Mouse (Mus musculus): Measurements from ENCODE around the gene Tmem121. TPM values are rescaled to one million over a fixed set of nuclear protein-coding genes. Genes with fewer than 3 reads are reported as not detected.

Tmem121 gene
- polyA plus RNA-seq (2015; fragmentation: Nextera tagmentation; extraction: Ambion mirVana) = 44.9 and 50.6 TPM in 2 replicates

- Histone ChIP-seq H3K4me2 (peak within 1 kb of the TSS; percentile 79), H3K9ac (peak within 1 kb of the TSS; percentile 87), H3K27ac (peak within 1 kb of the TSS; percentile 68), H3K4me3 (peak within 1 kb of the TSS; percentile 78), H3K27me3 (replicated peaks) (no peaks in the 10 kb centered on the region), H3K4me1 (peaks cover 31% of the 10 kb centered on the region), H3K9me3 (no peaks in the 10 kb centered on the region), H3K36me3 (replicated peaks) (peaks cover 20% of the 10 kb centered on the region)
- WGBS = under 1% methylated on average over 63 of the region's 63 CpGs
- ATAC-seq (replicated peaks) = peak; percentile 27
Observed at GRCm38 (mm10) chr12:113185442-113186291, at the start of gene Tmem121. Gene Tmem121 (plus strand): TSS chr12:113185930.

- Histone ChIP-seq H3K27me3 (replicated peaks) (no peaks in the 10 kb centered on the region), H3K36me3 (replicated peaks) (peaks cover 45% of the 10 kb centered on the region; the same call in 1 of the 2 replicates), H3K4me1 (peaks cover 22% of the 10 kb centered on the region), H3K27ac (no peak overlapping the region), H3K4me2 (no peak overlapping the region), H3K4me3 (no peak overlapping the region), H3K9me3 (no peaks in the 10 kb centered on the region), H3K9ac (no peak overlapping the region)
- 82% methylated on average over 17 of the region's 17 CpGs for WGBS
- ATAC-seq (replicated peaks) = no peak
Observed at GRCm38 (mm10) chr12:113136492-113137020, 49.2 kb upstream of the Tmem121 start.

GRCm38 (mm10) chr12:113137260-113138213 is 48.2 kb upstream of the Tmem121 start:
- H3K4me1 ChIP-seq = peaks cover 32% of the 10 kb centered on the region
- no peak overlapping the region for H3K27ac ChIP-seq
- WGBS = 86% methylated on average over 18 of the region's 18 CpGs
- H3K4me3 ChIP-seq = no peak overlapping the region
- H3K27me3 ChIP-seq (replicated peaks) = no peaks in the 10 kb centered on the region
- no peak for ATAC-seq (replicated peaks)
- H3K36me3 ChIP-seq (replicated peaks) = peaks cover 37% of the 10 kb centered on the region; the same call in 1 of the 2 replicates
- no peak overlapping the region for H3K9ac ChIP-seq
- H3K4me2 ChIP-seq = no peak overlapping the region
- no peaks in the 10 kb centered on the region for H3K9me3 ChIP-seq

- Histone ChIP-seq H3K4me1 (peaks cover 40% of the 10 kb centered on the region), H3K9me3 (no peaks in the 10 kb centered on the region), H3K27me3 (replicated peaks) (no peaks in the 10 kb centered on the region), H3K4me3 (no peak overlapping the region), H3K27ac (no peak overlapping the region), H3K36me3 (replicated peaks) (peaks cover 30% of the 10 kb centered on the region; the same call in 1 of the 2 replicates), H3K4me2 (no peak overlapping the region), H3K9ac (no peak overlapping the region)
- no peak for ATAC-seq (replicated peaks)
- 78% methylated on average over 6 of the region's 6 CpGs for WGBS
Observed at GRCm38 (mm10) chr12:113138291-113138690, 47.4 kb upstream of the Tmem121 start.

- Histone ChIP-seq H3K4me1 (peaks cover 41% of the 10 kb centered on the region), H3K9ac (peak overlapping the region; percentile 65; the same call in 1 of the 2 replicates), H3K4me3 (peak overlapping the region; percentile 71), H3K9me3 (no peaks in the 10 kb centered on the region), H3K27me3 (replicated peaks) (no peaks in the 10 kb centered on the region), H3K4me2 (peak overlapping the region; percentile 62), H3K27ac (peak overlapping the region; percentile 84), H3K36me3 (replicated peaks) (peaks cover 27% of the 10 kb centered on the region)
- peak; percentile 6 for ATAC-seq (replicated peaks)
- 28% methylated on average over 11 of the region's 11 CpGs for WGBS
Observed at GRCm38 (mm10) chr12:113138901-113139864, 46.5 kb upstream of the Tmem121 start.

- H3K4me2 ChIP-seq = peak within 1 kb of the TSS; percentile 62
- ATAC-seq (replicated peaks) = peak; percentile 88
- peak within 1 kb of the TSS; percentile 71 for H3K4me3 ChIP-seq
- peak within 1 kb of the TSS; percentile 84 for H3K27ac ChIP-seq
- peaks cover 41% of the 10 kb centered on the region for H3K4me1 ChIP-seq
- no peaks in the 10 kb centered on the region for H3K9me3 ChIP-seq
- H3K36me3 ChIP-seq (replicated peaks) = peaks cover 25% of the 10 kb centered on the region
- no peaks in the 10 kb centered on the region for H3K27me3 ChIP-seq (replicated peaks)
- H3K9ac ChIP-seq = peak within 1 kb of the TSS; percentile 65
- WGBS = under 1% methylated on average over 61 of the region's 68 CpGs
Observed at GRCm38 (mm10) chr12:113139908-113140615, 45.7 kb upstream of the Tmem121 start, which contains the start of gene Crip2. Gene Crip2 (plus strand): TSS chr12:113140236.

GRCm38 (mm10) chr12:113140616-113141411 is 44.9 kb upstream of the Tmem121 start:
- Histone ChIP-seq H3K9ac (peak overlapping the region; percentile 65), H3K4me1 (peaks cover 41% of the 10 kb centered on the region), H3K4me3 (peak overlapping the region; percentile 71), H3K9me3 (no peaks in the 10 kb centered on the region), H3K27me3 (replicated peaks) (no peaks in the 10 kb centered on the region), H3K27ac (peak overlapping the region; percentile 84), H3K4me2 (peak overlapping the region; percentile 62), H3K36me3 (replicated peaks) (peaks cover 19% of the 10 kb centered on the region)
- under 1% methylated on average over 49 of the region's 49 CpGs for WGBS
- ATAC-seq (replicated peaks) = no peak; the same call in 1 of the 2 replicates

GRCm38 (mm10) chr12:113141531-113141973 is 44.2 kb upstream of the Tmem121 start:
- H3K4me1 ChIP-seq = peaks cover 46% of the 10 kb centered on the region
- H3K9me3 ChIP-seq = no peaks in the 10 kb centered on the region
- peaks cover 13% of the 10 kb centered on the region for H3K36me3 ChIP-seq (replicated peaks)
- peak overlapping the region; percentile 71 for H3K4me3 ChIP-seq
- peak overlapping the region; percentile 62 for H3K4me2 ChIP-seq
- ATAC-seq (replicated peaks) = no peak
- no peaks in the 10 kb centered on the region for H3K27me3 ChIP-seq (replicated peaks)
- H3K27ac ChIP-seq = peak overlapping the region; percentile 84
- H3K9ac ChIP-seq = peak overlapping the region; percentile 65
- WGBS = 20% methylated on average over 8 of the region's 8 CpGs

- H3K4me2 ChIP-seq = peak overlapping the region; percentile 62
- H3K9ac ChIP-seq = peak overlapping the region; percentile 65; the same call in 1 of the 2 replicates
- no peaks in the 10 kb centered on the region for H3K9me3 ChIP-seq
- peaks cover 49% of the 10 kb centered on the region for H3K4me1 ChIP-seq
- H3K4me3 ChIP-seq = peak overlapping the region; percentile 71
- H3K36me3 ChIP-seq (replicated peaks) = peaks cover 13% of the 10 kb centered on the region
- ATAC-seq (replicated peaks) = no peak
- WGBS = 19% methylated on average over 15 of the region's 15 CpGs
- H3K27me3 ChIP-seq (replicated peaks) = no peaks in the 10 kb centered on the region
- H3K27ac ChIP-seq = peak overlapping the region; percentile 84
Observed at GRCm38 (mm10) chr12:113142021-113142975, 43.4 kb upstream of the Tmem121 start.
